Mouse (Mus musculus): ENCODE results near the gene Phc3.
A peak's percentile ranks its signal among the peaks of the same experiment; 100 is the strongest.

DNA sequence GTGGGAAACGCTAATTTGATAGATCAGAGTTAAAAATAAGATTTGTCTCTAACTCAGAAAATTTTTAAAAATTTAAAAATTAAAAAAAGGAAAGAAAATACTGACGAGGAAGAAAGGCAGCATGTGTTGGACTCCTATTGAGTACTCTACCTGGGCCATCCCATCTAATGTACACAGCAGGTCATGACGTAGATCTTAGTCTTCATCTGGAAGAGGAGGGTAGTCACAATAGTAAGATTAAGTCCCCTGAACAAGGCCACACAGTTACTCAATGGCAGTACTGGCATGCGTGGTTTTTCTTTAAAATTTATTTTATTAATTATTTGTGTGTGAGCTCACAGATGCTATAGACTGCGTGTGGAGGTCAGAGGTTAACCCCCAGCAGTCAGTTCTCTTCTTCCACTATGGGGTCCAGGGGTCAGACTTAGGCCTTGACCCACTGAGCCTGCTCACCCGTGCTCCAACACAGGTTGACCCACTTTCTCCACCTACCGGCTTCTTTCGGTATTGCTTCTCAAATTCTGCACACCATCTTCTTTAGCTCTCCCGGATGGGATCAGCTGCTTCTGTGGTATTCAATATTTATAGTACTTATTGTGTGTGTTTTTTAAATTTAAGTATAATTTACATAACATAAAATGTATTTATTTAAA, 6.0 kb upstream of the Phc3 start:
- TF ChIP-seq BHLHE40 (IDR thresholded peaks at IDR 0.05; ENCODE audit: borderline replicate concordance, low read depth, low read length) (no peak), MAZ (IDR thresholded peaks at IDR 0.05; ENCODE audit: low read depth, low read length) (no peak), CTCF (IDR thresholded peaks at IDR 0.05 in 2 of 3, conservative IDR thresholded peaks at IDR 0.05 in 1 of 3; ENCODE audit: control insufficient read depth in 1 of 3, insufficient read depth in 1 of 3, low read depth in 2 of 3, low read length in 3 of 3, poor library complexity in 1 of 3, severe bottlenecking in 1 of 3) (peak; percentile 62 to 71 (median 70)), POLR2AphosphoS2 (IDR thresholded peaks at IDR 0.05; ENCODE audit: low read length) (no peak), ZNF384 (IDR thresholded peaks at IDR 0.05; ENCODE audit: low read depth, low read length) (no peak), HCFC1 (IDR thresholded peaks at IDR 0.05; ENCODE audit: low read depth, low read length) (no peak), GATA1 (IDR thresholded peaks at IDR 0.05; ENCODE audit: low read depth, low read length) (no peak), CHD1 (IDR thresholded peaks at IDR 0.05; ENCODE audit: low read depth, low read length) (no peak), POLR2A (IDR thresholded peaks at IDR 0.05; ENCODE audit: control insufficient read depth in 1 of 2, insufficient read depth in 1 of 2, low read depth in 1 of 2, low read length in 2 of 2, poor library complexity in 1 of 2) (no peak)
